Mouse (Mus musculus) inflammation-experienced regulatory T-cells, adult 6 months (primary cell): ENCODE data around the gene Rasl11b. TPM values are rescaled to one million over a fixed set of nuclear protein-coding genes. Genes with fewer than 3 reads are reported as not detected.

Experiments used
- ATAC-seq: one replicate; pipeline ENCODE4 v1.8.0; 2017
- polyA plus RNA-seq, 3 experiments: library from polyadenylated mRNA; unstranded; fragments of 100-300 nt; shearing (Covaris generic); gene quantifications; one replicate each; pipeline ENCODE4 v1.2.1; 2017

Gene Rasl11b
- polyA plus RNA-seq, 3 experiments from 2014 or later, result 0.53 to 2.9 (median 1.2) TPM

DNA sequence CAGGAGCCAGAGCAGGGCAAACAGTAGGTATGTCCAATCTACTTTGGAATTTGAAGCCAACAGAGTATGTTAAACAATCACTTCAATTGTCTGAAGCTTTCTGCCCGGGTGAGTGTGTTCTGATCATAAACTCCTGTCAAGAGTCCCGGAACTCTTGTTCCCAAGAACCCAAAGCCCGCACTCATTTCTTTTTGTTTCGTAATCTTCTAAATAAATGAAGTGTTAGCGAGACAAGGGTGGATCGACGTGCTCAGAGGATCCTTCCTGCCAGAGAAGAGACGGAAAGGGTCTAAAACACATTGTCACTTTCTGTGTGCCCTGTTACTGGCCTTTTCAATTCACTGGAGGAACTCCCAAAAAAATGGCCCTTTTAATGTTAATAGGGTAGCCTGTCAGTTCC lies 6.2 kb upstream of the Rasl11b start:
- ATAC-seq, result no peak

GRCm38 (mm10) chr5:74189484-74190160 lies 5.5 kb upstream of the Rasl11b start:
- no peak for ATAC-seq

DNA sequence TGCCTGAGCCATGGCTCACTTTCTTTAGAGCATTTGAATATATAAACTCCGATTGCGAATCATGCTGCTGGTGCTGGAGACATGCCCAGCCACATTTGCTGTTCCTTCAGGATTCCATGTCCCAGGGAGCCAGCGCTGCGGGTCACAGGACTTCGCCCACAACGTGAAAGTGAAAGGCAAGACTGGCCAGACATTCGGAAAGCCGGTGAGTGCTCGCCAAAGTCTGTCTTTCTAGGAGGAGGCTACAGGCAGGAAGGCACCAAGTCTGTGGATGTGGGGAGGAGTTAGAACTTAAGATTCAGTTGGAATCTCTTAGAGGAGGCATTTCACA lies 5.0 kb upstream of the Rasl11b start:
- ATAC-seq, result no peak

DNA sequence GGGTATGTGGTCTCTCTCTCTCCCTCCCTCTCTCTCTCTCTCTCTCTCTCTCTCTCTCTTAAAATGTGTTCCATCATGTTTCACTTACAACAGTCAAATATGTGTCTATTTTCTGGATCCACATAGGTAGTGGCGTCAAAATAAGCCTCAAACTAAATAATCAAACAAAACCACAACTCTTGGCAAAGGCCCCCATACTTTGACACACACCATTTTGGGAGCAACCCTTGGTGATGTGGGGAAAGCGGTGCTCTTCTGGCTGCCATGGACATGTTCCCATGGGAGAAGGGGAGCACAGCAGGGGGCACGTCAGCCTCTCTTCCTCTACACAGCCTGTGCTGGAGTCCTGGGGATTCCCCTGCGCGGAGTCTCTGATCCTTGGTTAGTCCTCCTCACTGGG lies 4.2 kb upstream of the Rasl11b start:
- no peak for ATAC-seq

GRCm38 (mm10) chr5:74193008-74193407 lies 2.1 kb upstream of the Rasl11b start:
- no peak for ATAC-seq

GRCm38 (mm10) chr5:74193626-74194025 lies 1.5 kb upstream of the Rasl11b start:
- no peak for ATAC-seq

- no peak for ATAC-seq
Observed at GRCm38 (mm10) chr5:74194027-74194840, 852 bp upstream of the Rasl11b start.

GRCm38 (mm10) chr5:74195614-74196306 lies 674 bp downstream of the Rasl11b start:
- no peak for ATAC-seq

GRCm38 (mm10) chr5:74196307-74196618 lies 1.2 kb downstream of the Rasl11b start:
- ATAC-seq, result no peak

DNA sequence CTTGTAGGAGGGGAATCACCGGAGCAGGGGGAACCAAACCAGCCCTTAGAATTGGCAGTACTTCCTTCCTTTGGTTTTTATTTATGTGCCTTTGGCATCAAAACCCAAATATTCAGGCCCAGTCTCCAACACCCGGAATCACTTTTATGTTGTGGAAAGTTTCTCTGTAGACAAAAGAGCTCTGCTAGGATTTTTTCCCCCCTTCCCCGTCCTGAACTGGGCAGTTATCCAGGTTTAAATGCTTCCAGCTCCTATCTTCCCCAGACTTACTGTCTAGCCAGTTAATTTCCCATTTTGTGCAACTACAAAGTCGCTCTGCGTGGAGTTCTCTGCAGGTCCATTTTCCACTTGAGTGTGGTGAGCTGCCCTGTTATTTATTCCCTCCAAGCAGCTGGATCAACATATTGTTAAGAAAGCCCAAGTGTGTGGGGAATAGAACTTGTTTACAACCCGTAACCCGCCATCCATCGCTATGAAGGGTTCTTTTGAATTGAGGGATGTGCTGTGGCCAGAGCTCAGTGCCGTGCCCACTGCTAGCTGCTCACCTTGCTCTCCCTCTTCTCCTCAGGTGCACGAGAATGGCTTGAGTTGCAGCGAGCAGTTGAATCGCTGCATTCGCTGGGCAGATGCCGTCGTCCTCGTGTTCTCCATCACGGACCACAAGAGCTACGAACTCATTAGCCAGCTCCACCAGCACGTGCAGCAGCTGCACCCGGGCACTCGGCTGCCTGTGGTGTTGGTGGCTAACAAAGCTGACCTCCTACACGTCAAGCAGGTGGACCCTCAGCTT lies 2.6 kb downstream of the Rasl11b start:
- no peak for ATAC-seq

DNA sequence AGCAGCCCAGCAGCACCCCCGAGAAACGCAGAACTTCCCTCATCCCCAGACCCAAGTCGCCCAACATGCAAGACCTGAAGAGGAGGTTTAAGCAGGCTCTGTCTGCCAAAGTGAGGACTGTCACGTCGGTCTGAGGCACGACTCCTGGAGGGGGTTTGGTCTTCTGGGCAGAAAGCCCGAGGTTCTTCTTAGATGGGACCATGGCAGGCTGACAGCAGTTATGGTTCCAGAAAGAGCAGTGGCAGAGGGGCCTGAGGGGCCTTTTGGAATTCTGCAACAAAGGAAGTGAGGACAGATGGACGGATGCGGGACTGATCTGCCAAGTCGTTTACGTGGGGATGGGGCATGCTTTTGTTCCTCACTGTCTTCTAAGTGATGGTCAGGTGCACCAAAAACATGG lies 3.4 kb downstream of the Rasl11b start:
- ATAC-seq, result no peak

DNA sequence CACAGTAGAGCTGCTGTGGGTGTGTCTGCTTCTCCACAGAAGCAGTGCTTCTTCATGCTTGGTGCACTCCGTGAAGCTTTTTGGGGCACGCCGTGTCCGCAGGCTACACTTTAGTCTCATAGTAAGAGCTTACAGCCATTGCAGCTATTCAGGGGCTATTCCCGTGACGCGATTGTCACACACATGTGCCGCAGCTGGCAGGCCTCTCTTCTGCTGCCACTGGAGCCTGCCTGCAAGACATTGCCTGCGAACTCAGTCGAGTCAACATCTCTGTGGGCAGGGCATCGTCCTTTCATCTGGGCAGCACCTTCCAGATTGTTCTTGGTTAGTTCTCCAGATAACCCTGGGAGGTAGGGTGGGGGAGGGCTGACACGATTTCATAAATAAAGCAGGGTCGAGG lies 4.7 kb downstream of the Rasl11b start:
- no peak for ATAC-seq

GRCm38 (mm10) chr5:74200481-74200880 lies 5.4 kb downstream of the Rasl11b start:
- peak; percentile 87 for ATAC-seq

- no peak for ATAC-seq
Observed at GRCm38 (mm10) chr5:74201570-74202357, 6.7 kb downstream of the Rasl11b start.

- ATAC-seq, result no peak
Observed at GRCm38 (mm10) chr5:74202515-74202914, 7.4 kb downstream of the Rasl11b start.

DNA sequence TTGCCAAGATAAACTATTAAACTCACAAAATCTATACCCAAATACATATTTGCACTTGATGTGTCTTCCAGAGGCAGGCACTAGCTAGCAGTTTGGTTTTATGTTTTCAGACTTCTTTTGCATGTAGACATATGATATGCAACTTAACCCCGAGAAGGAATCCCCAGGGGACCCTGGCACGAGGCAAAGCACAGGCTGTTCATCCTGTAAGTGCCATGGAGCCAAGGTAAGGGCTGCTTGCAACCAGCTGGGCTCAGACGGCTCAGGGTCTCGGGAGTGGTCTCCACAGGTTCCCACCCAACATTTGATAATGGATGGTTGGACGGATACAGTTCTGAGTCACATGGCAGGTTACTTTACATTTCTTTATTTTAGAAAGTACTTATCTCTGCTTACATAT lies 9.4 kb downstream of the Rasl11b start:
- no peak for ATAC-seq

DNA sequence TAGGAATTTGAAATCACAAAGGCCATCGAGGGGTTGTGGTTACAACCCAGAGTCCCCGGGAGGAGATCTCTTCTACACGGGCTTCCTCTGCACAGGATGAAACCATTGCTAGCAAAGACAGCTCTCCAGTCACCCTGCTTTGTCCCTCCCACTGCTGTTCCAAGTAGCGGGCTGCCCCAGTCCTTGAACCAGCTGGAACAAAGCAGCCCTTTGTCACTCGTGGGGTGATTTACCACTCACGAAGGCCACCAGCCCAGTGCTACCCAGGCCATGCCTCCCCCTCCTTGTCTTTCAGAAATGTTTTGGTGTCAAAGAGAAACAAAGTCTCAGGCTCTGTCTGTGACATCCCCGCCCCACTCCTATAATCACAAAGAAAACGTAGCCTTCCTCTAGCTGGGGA lies 10.4 kb downstream of the Rasl11b start:
- no peak for ATAC-seq

- no peak for ATAC-seq
Observed at GRCm38 (mm10) chr5:74206038-74206437, 11.0 kb downstream of the Rasl11b start.

GRCm38 (mm10) chr5:74206649-74207048 lies 11.6 kb downstream of the Rasl11b start:
- ATAC-seq, result no peak

DNA sequence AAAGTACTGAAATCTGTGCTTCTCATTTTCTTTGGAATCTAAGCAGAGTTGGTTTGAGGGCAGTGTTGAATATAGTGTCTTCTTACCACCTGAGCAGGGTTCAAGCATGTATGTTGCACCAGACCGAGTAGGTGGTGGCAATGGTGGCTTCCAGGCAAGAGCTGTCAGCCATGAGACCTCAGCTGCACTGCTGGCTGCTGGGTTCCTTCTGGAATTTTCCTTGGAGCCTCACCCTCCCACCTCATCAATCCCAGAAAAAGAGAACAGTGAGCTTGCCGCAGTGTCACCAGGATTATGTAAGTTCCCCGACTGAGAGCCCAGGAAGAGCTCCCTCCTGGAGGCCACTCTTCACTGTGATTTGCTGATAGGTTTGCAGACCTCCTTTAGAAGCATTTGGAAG lies 12.1 kb downstream of the Rasl11b start:
- no peak for ATAC-seq

- no peak for ATAC-seq
Observed at GRCm38 (mm10) chr5:74208438-74208837, 13.4 kb downstream of the Rasl11b start.

- ATAC-seq, result no peak
Observed at GRCm38 (mm10) chr5:74209640-74210039, 14.6 kb downstream of the Rasl11b start.
